ENCODE assay signal across 8 mouse cellular contexts in genomic region chr14:121878859-121879206, GRCm38 (mm10). TPM values are rescaled to one million over a fixed set of nuclear protein-coding genes. Genes with fewer than 3 reads are reported as not detected.
DNase-seq lines count a peak whose midpoint lies in the region; ATAC-seq lines count a peak whose summit lies in the region.

No protein-coding gene starts in this region.

- WGBS in kidney, embryonic 15.5 days, result under 1% methylated on average over 27 of the region's 27 CpGs
- under 1% methylated on average over 27 of the region's 27 CpGs for WGBS in embryonic facial prominence, embryonic 10.5 days
- 1% methylated on average over 19 of the region's 27 CpGs for WGBS in hindbrain, embryonic 16.5 days
- WGBS in midbrain, embryonic 14.5 days, result under 1% methylated on average over 27 of the region's 27 CpGs

- H3K36me3 ChIP-seq in kidney, embryonic 15.5 days, result no peaks in the 10 kb centered on the region
- H3K36me3 ChIP-seq in embryonic facial prominence, embryonic 10.5 days (replicated peaks), result 0 out of 2 replicates have a peak, but pooled peaks cover 3% of the 10 kb centered on the region
- no peaks in the 10 kb centered on the region for H3K36me3 ChIP-seq in hindbrain, embryonic 16.5 days (ENCODE audit: control insufficient read depth, insufficient read depth, low read length)
- no peaks in the 10 kb centered on the region for H3K36me3 ChIP-seq in midbrain, embryonic 14.5 days (ENCODE audit: control insufficient read depth, insufficient read depth, low read length)

- peak overlapping the region; percentile 93 for H3K4me3 ChIP-seq in kidney, embryonic 15.5 days (replicated peaks)
- peak overlapping the region; percentile 89 for H3K4me3 ChIP-seq in embryonic facial prominence, embryonic 10.5 days
- H3K4me3 ChIP-seq in hindbrain, embryonic 16.5 days (ENCODE audit: low read length), result peak overlapping the region; percentile 91
- H3K4me3 ChIP-seq in midbrain, embryonic 14.5 days (replicated peaks; ENCODE audit: low read depth, low read length), result peak overlapping the region; percentile 95

- peak overlapping the region; percentile 97 for H3K27ac ChIP-seq in kidney, embryonic 15.5 days
- H3K27ac ChIP-seq in embryonic facial prominence, embryonic 10.5 days (replicated peaks), result peak overlapping the region; percentile 93
- peak overlapping the region; percentile 13; the same call in 1 of the 2 replicates for H3K27ac ChIP-seq in hindbrain, embryonic 16.5 days (ENCODE audit: low read depth, low read length)
- H3K27ac ChIP-seq in midbrain, embryonic 14.5 days (replicated peaks; ENCODE audit: low read depth, low read length), result peak overlapping the region; percentile 91

- H3K4me1 ChIP-seq in kidney, embryonic 15.5 days, result peaks cover 35% of the 10 kb centered on the region
- H3K4me1 ChIP-seq in embryonic facial prominence, embryonic 10.5 days, result peaks cover 19% of the 10 kb centered on the region
- H3K4me1 ChIP-seq in hindbrain, embryonic 16.5 days (ENCODE audit: control insufficient read depth, insufficient read depth, low read depth, low read length), result peaks cover 16% of the 10 kb centered on the region
- H3K4me1 ChIP-seq in midbrain, embryonic 14.5 days (ENCODE audit: control insufficient read depth, insufficient read depth, low read length), result peaks cover 10% of the 10 kb centered on the region; the same call in 1 of the 2 replicates

- H3K9me3 ChIP-seq in kidney, embryonic 15.5 days (replicated peaks), result no peaks in the 10 kb centered on the region
- H3K9me3 ChIP-seq in embryonic facial prominence, embryonic 10.5 days, result no peaks in the 10 kb centered on the region
- no peaks in the 10 kb centered on the region for H3K9me3 ChIP-seq in hindbrain, embryonic 16.5 days (ENCODE audit: control insufficient read depth, low read length)
- H3K9me3 ChIP-seq in midbrain, embryonic 14.5 days (ENCODE audit: control insufficient read depth, low read length), result no peaks in the 10 kb centered on the region

- H3K27me3 ChIP-seq in kidney, embryonic 15.5 days, result no peaks in the 10 kb centered on the region
- no peaks in the 10 kb centered on the region for H3K27me3 ChIP-seq in embryonic facial prominence, embryonic 10.5 days (replicated peaks; ENCODE audit: low read depth, poor library complexity, severe bottlenecking)
- H3K27me3 ChIP-seq in hindbrain, embryonic 16.5 days (replicated peaks; ENCODE audit: control insufficient read depth, insufficient read depth, low read length), result no peaks in the 10 kb centered on the region
- no peaks in the 10 kb centered on the region for H3K27me3 ChIP-seq in midbrain, embryonic 14.5 days (ENCODE audit: control insufficient read depth, insufficient read depth, low read length)

- H3K9ac ChIP-seq in kidney, embryonic 15.5 days, result peak overlapping the region; percentile 91
- peak overlapping the region; percentile 71 for H3K9ac ChIP-seq in hindbrain, embryonic 16.5 days (ENCODE audit: low read depth, low read length)
- peak overlapping the region; percentile 93 for H3K9ac ChIP-seq in midbrain, embryonic 14.5 days (replicated peaks; ENCODE audit: low read length)

- peak overlapping the region; percentile 96 for H3K4me2 ChIP-seq in kidney, embryonic 15.5 days
- peak overlapping the region; percentile 85 for H3K4me2 ChIP-seq in hindbrain, embryonic 16.5 days (ENCODE audit: low read length)
- H3K4me2 ChIP-seq in midbrain, embryonic 14.5 days (ENCODE audit: low read length), result peak overlapping the region; percentile 73

- peak; percentile 44; the same call in 1 of the 2 replicates for ATAC-seq in kidney, embryonic 15.5 days (replicated peaks; ENCODE audit: low FRiP score)
- no peak for ATAC-seq in hindbrain, embryonic 16.5 days
- ATAC-seq in midbrain, embryonic 14.5 days (ENCODE audit: low FRiP score, low TSS enrichment), result peak; percentile 55; the same call in 1 of the 2 replicates

- no peak for DNase-seq in kidney, adult 8-10 months
- no peak for DNase-seq in embryonic facial prominence, embryonic 10.5 days (ENCODE audit: low spot score)
- no peak for DNase-seq in midbrain, embryonic 14.5 days
- no peak for DNase-seq in adrenal gland, adult 8-10 months
- DNase-seq in MN1 (ENCODE audit: low spot score), result no peak
- DNase-seq in adrenal gland, adult 2 months, result no peak

RNA-seq across cellular contexts. Expression of gene Ubac2, which starts 0.4 kb away (rescaled TPM):
- polyA plus RNA-seq in kidney, embryonic 15.5 days (2015; fragmentation: Nextera tagmentation; extraction: Ambion mirVana), result 66.7 and 68.6 TPM in 2 replicates
- 70.5 and 73.4 TPM in 2 replicates for polyA plus RNA-seq in embryonic facial prominence, embryonic 10.5 days (2016; fragmentation: Nextera tagmentation; extraction: Ambion mirVana)
- 48.9 and 51.8 TPM in 2 replicates for polyA plus RNA-seq in hindbrain, embryonic 16.5 days (2015; fragmentation: Nextera tagmentation; extraction: Ambion mirVana)
- polyA plus RNA-seq in midbrain, embryonic 14.5 days (2014; fragmentation: Nextera tagmentation; extraction: Ambion mirVana), result 37.4 and 52.4 TPM in 2 replicates
- 10 to 100 TPM; 32.8 to 43.5 (median 39.2) TPM for total RNA-seq in adrenal gland, adult 8-10 months (2022)
- 10 to 100 TPM; 30.4 to 42.2 TPM for total RNA-seq in adrenal gland, adult 2 months (2021)
- polyA plus RNA-seq in adrenal gland, adult 2 months (2012; rRNA removed), result 66.7 and 69.0 TPM in 2 replicates

RNA-seq across cellular contexts. Expression of gene Gpr18, which starts 36.7 kb away (rescaled TPM):
- polyA plus RNA-seq in kidney, embryonic 15.5 days (2015; fragmentation: Nextera tagmentation; extraction: Ambion mirVana), result 0.30 and 0.39 TPM in 2 replicates
- 0.22 TPM in 1 of 2 replicates, not detected in the other for polyA plus RNA-seq in embryonic facial prominence, embryonic 10.5 days (2016; fragmentation: Nextera tagmentation; extraction: Ambion mirVana)
- polyA plus RNA-seq in hindbrain, embryonic 16.5 days (2015; fragmentation: Nextera tagmentation; extraction: Ambion mirVana), result 0.10 and 0.16 TPM in 2 replicates
- polyA plus RNA-seq in midbrain, embryonic 14.5 days (2014; fragmentation: Nextera tagmentation; extraction: Ambion mirVana), result not detected in 2 replicates
- under 1 TPM; 0.22 to 0.52 (median 0.45) TPM for total RNA-seq in adrenal gland, adult 8-10 months (2022)
- under 1 TPM in 1 of 2 experiments, not detected in 1; 0.38 TPM for total RNA-seq in adrenal gland, adult 2 months (2021)
- 0.12 and 0.27 TPM in 2 replicates for polyA plus RNA-seq in adrenal gland, adult 2 months (2012; rRNA removed)

Comparison
In these comparisons a context has a peak if more than half of its experiments do, and no peak if none do; other contexts are left out.
1. H3K27ac ChIP-seq: peak in every context shown above with its lines; median percentile 97 in kidney, embryonic 15.5 days; 93 in embryonic facial prominence, embryonic 10.5 days; 91 in midbrain, embryonic 14.5 days; 13 in hindbrain, embryonic 16.5 days.